Mouse (Mus musculus) CH12F3 (cell line): ENCODE measurements around the gene Gm10488.
"Not testable (repeated sequence)": the region's sequence is repeated elsewhere in the genome, so short reads cannot be mapped to it uniquely, and the experiment has no call there.

Source experiments
- in situ Hi-C: fragments of 300-500 bp; cut with MboI; formaldehyde crosslinking; loops from 2 replicates; pipeline ENCODE4 v1.14.3; 2020; ENCODE audit warnings: low sequenced_read_pairs

The Gm10488 gene

GRCm38 (mm10) chrX:29976014-29976413, at the start of gene Gm10488:
Gene Gm10488, plus strand, starts transcription at chrX:29976314.
- in situ Hi-C loops: not testable (repeated sequence)
